Mouse (Mus musculus) mouse embryonic stem cell (cell line): ENCODE data around the gene Pax3.

Experiments
- in situ Hi-C, 2 experiments: fragments of 300-500 bp; cut with MboI; formaldehyde crosslinking; loops; 1 replicate in 1 of 2; 3 replicates in 1 of 2; pipeline ENCODE4 v1.14.3; 2019 to 2020; ENCODE audit warnings: low sequenced_read_pairs in 2 of 2, low pct_unique_long_range_greater_than_20kb in 1 of 2, mixed read lengths in 1 of 2; ENCODE audit not compliant: unreplicated experiment in 1 of 2

Gene Pax3

GRCm38 (mm10) chr1:78196751-78197311 lies at the start of gene Pax3:
Gene Pax3, minus strand, starts transcription at chr1:78197134.
- in situ Hi-C loops, result no loop called here

- in situ Hi-C loops, result no loop called here
These were observed 37.4 kb upstream of the Pax3 start for GRCm38 (mm10) chr1:78234306-78234705.

GRCm38 (mm10) chr1:78231901-78232546 lies 35.1 kb upstream of the Pax3 start:
- in situ Hi-C loops, result no loop called here

GRCm38 (mm10) chr1:78229801-78230200 lies 32.9 kb upstream of the Pax3 start:
- in situ Hi-C loops, result no loop called here

GRCm38 (mm10) chr1:78228771-78229170 lies 31.8 kb upstream of the Pax3 start:
- in situ Hi-C loops, result no loop called here

GRCm38 (mm10) chr1:78218057-78218780 lies 21.3 kb upstream of the Pax3 start:
- in situ Hi-C loops, result no loop called here

GRCm38 (mm10) chr1:78217151-78218034 lies 20.5 kb upstream of the Pax3 start:
- in situ Hi-C loops, result no loop called here

GRCm38 (mm10) chr1:78216509-78217141 lies 19.7 kb upstream of the Pax3 start:
- in situ Hi-C loops, result no loop called here

GRCm38 (mm10) chr1:78215749-78216508 lies 19.0 kb upstream of the Pax3 start:
- in situ Hi-C loops, result no loop called here

GRCm38 (mm10) chr1:78211041-78211440 lies 14.1 kb upstream of the Pax3 start:
- in situ Hi-C loops, result no loop called here

GRCm38 (mm10) chr1:78210568-78210967 lies 13.6 kb upstream of the Pax3 start:
- in situ Hi-C loops, result no loop called here

- in situ Hi-C loops, result no loop called here
These were observed 11.4 kb upstream of the Pax3 start for GRCm38 (mm10) chr1:78208281-78208814.

GRCm38 (mm10) chr1:78204341-78204740 lies 7.4 kb upstream of the Pax3 start:
- in situ Hi-C loops, result no loop called here

GRCm38 (mm10) chr1:78203622-78204211 lies 6.8 kb upstream of the Pax3 start:
- in situ Hi-C loops, result no loop called here

- in situ Hi-C loops, result no loop called here
These were observed 6.2 kb upstream of the Pax3 start for GRCm38 (mm10) chr1:78203086-78203614.

- in situ Hi-C loops, result no loop called here
These were observed 5.6 kb upstream of the Pax3 start for GRCm38 (mm10) chr1:78202466-78203085.
